Mouse (Mus musculus) midbrain, embryonic 12.5 days (tissue): ENCODE results near the gene Zfp146. TPM values are rescaled to one million over a fixed set of nuclear protein-coding genes. Genes with fewer than 3 reads are reported as not detected.
"Not testable (repeated sequence)": the region's sequence is repeated elsewhere in the genome, so short reads cannot be mapped to it uniquely, and the experiment has no call there.

Experiments used
- ATAC-seq: fragments of 200-750 bp; cut with Nextera tagmentation; 2 replicates; pipeline ENCODE4 v1.8.0; 2017; ENCODE audit warnings: low read depth, moderate TSS enrichment, moderate library complexity; ENCODE audit not compliant: low FRiP score
- H3K27ac ChIP-seq: fragments of 300-500 bp; sonication (generic); replicated peaks from 2 replicates; pipeline ENCODE4 v1.5.1; 2016; ENCODE audit warnings: mild to moderate bottlenecking
- H3K27me3 ChIP-seq: fragments of 300-500 bp; sonication (generic); 2 replicates; pipeline ENCODE4 v1.6.1; 2016; ENCODE audit warnings: mild to moderate bottlenecking
- H3K36me3 ChIP-seq: fragments of 300-500 bp; sonication (generic); 2 replicates; pipeline ENCODE4 v1.6.1; 2016
- H3K4me1 ChIP-seq: fragments of 300-500 bp; sonication (generic); 2 replicates; pipeline ENCODE4 v1.6.1; 2016
- H3K4me2 ChIP-seq: fragments of 300-500 bp; sonication (generic); replicated peaks from 2 replicates; pipeline ENCODE4 v1.6.1; 2016; ENCODE audit warnings: mild to moderate bottlenecking, moderate library complexity
- H3K4me3 ChIP-seq: fragments of 300-500 bp; sonication (generic); 2 replicates; pipeline ENCODE4 v1.5.1; 2016; ENCODE audit warnings: mild to moderate bottlenecking
- H3K9ac ChIP-seq: fragments of 300-500 bp; sonication (generic); replicated peaks from 2 replicates; pipeline ENCODE4 v1.6.1; 2016; ENCODE audit warnings: mild to moderate bottlenecking, moderate library complexity
- H3K9me3 ChIP-seq: fragments of 300-500 bp; sonication (generic); 2 replicates; pipeline ENCODE4 v1.6.1; 2016; ENCODE audit warnings: mild to moderate bottlenecking
- WGBS: fragments of 180-500 bp; shearing (Covaris S2); methylation state at CpG from one replicate; pipeline ENCODE4 v1.1.7; 2016; 5-methylcytosine and 5-hydroxymethylcytosine counted together
- polyA plus RNA-seq: library from polyadenylated mRNA; unstranded; fragments of >200 nt; fragmentation: Nextera tagmentation; extraction: Ambion mirVana; gene quantifications from 2 replicates; pipeline ENCODE4 v1.2.1, GENCODE M21; 2016

The Zfp146 gene
- 19.0 and 20.2 TPM in 2 replicates for polyA plus RNA-seq

GRCm38 (mm10) chr7:30169583-30170282, at the start of gene Zfp146:
Zfp146 (minus strand) TSS chr7:30169750.
- ATAC-seq: peak; percentile 96
- peak within 1 kb of the TSS; percentile 80 for H3K9ac ChIP-seq
- peaks cover 10% of the 10 kb centered on the region for H3K4me1 ChIP-seq
- H3K4me2 ChIP-seq: peak within 1 kb of the TSS; percentile 58
- H3K36me3 ChIP-seq: peaks cover 31% of the 10 kb centered on the region
- no peaks in the 10 kb centered on the region for H3K27me3 ChIP-seq
- peaks cover 32% of the 10 kb centered on the region for H3K9me3 ChIP-seq
- H3K4me3 ChIP-seq: peak within 1 kb of the TSS; percentile 72
- under 1% methylated on average over 36 of the region's 36 CpGs for WGBS
- peak within 1 kb of the TSS; percentile 89 for H3K27ac ChIP-seq

GRCm38 (mm10) chr7:30217277-30217676, 47.7 kb upstream of the Zfp146 start:
- H3K4me1 ChIP-seq: peaks cover 12% of the 10 kb centered on the region
- H3K27ac ChIP-seq: no peak overlapping the region
- 77% methylated on average over 2 of the region's 2 CpGs for WGBS
- no peak overlapping the region for H3K4me3 ChIP-seq
- no peak overlapping the region for H3K4me2 ChIP-seq
- no peak overlapping the region for H3K9ac ChIP-seq
- no peaks in the 10 kb centered on the region for H3K27me3 ChIP-seq
- H3K36me3 ChIP-seq: peaks cover 2% of the 10 kb centered on the region; the same call in 1 of the 2 replicates
- H3K9me3 ChIP-seq: no peaks in the 10 kb centered on the region
- peak; percentile 32; the same call in 1 of the 2 replicates for ATAC-seq

GRCm38 (mm10) chr7:30216723-30217151, 47.2 kb upstream of the Zfp146 start:
- Histone ChIP-seq H3K4me1 (peaks cover 12% of the 10 kb centered on the region), H3K9ac (no peak overlapping the region), H3K27ac (no peak overlapping the region), H3K4me3 (0 out of 2 replicates have a peak overlapping the region, but pooled peaks have one; percentile 5), H3K36me3 (no peaks in the 10 kb centered on the region), H3K27me3 (no peaks in the 10 kb centered on the region), H3K9me3 (no peaks in the 10 kb centered on the region), H3K4me2 (peak overlapping the region; percentile 36)
- 1% methylated on average over 15 of the region's 16 CpGs for WGBS
- peak; percentile 71 for ATAC-seq

GRCm38 (mm10) chr7:30215875-30216274, 46.3 kb upstream of the Zfp146 start:
- H3K4me1 ChIP-seq: peaks cover 12% of the 10 kb centered on the region
- ATAC-seq: no peak
- no peaks in the 10 kb centered on the region for H3K36me3 ChIP-seq
- H3K9ac ChIP-seq: no peak overlapping the region
- no peak overlapping the region for H3K4me3 ChIP-seq
- 78% methylated on average over 3 of the region's 3 CpGs for WGBS
- H3K27ac ChIP-seq: no peak overlapping the region
- H3K4me2 ChIP-seq: no peak overlapping the region
- H3K27me3 ChIP-seq: no peaks in the 10 kb centered on the region
- no peaks in the 10 kb centered on the region for H3K9me3 ChIP-seq

GRCm38 (mm10) chr7:30213881-30214280, 44.3 kb upstream of the Zfp146 start:
- H3K36me3 ChIP-seq: no peaks in the 10 kb centered on the region
- no peak for ATAC-seq
- H3K27ac ChIP-seq: no peak overlapping the region
- no peak overlapping the region for H3K9ac ChIP-seq
- H3K4me1 ChIP-seq: peaks cover under 1% of the 10 kb centered on the region; the same call in 1 of the 2 replicates
- no peaks in the 10 kb centered on the region for H3K27me3 ChIP-seq
- no peaks in the 10 kb centered on the region for H3K9me3 ChIP-seq
- 93% methylated on average over 3 of the region's 3 CpGs for WGBS
- no peak overlapping the region for H3K4me2 ChIP-seq
- no peak overlapping the region for H3K4me3 ChIP-seq

GRCm38 (mm10) chr7:30211025-30211424, 41.5 kb upstream of the Zfp146 start:
- Histone ChIP-seq H3K4me1 (no peaks in the 10 kb centered on the region), H3K9ac (no peak overlapping the region), H3K27ac (no peak overlapping the region), H3K4me2 (no peak overlapping the region), H3K27me3 (no peaks in the 10 kb centered on the region), H3K9me3 (no peaks in the 10 kb centered on the region), H3K36me3 (no peaks in the 10 kb centered on the region), H3K4me3 (no peak overlapping the region)
- 6% methylated on average over 4 of the region's 4 CpGs for WGBS
- ATAC-seq: no peak

GRCm38 (mm10) chr7:30206364-30206763, 36.8 kb upstream of the Zfp146 start:
- not testable (repeated sequence) for H3K4me3 ChIP-seq, H3K9me3 ChIP-seq, H3K27me3 ChIP-seq, H3K9ac ChIP-seq, H3K36me3 ChIP-seq, H3K4me1 ChIP-seq, ATAC-seq, H3K27ac ChIP-seq, H3K4me2 ChIP-seq
- 57% methylated on average over 5 of the region's 5 CpGs for WGBS

GRCm38 (mm10) chr7:30205383-30205782, 35.8 kb upstream of the Zfp146 start:
- H3K4me2 ChIP-seq: no peak overlapping the region
- no peak; the same call in 1 of the 2 replicates for ATAC-seq
- 6% methylated on average over 2 of the region's 2 CpGs for WGBS
- H3K9ac ChIP-seq: no peak overlapping the region
- no peaks in the 10 kb centered on the region for H3K4me1 ChIP-seq
- no peak overlapping the region for H3K4me3 ChIP-seq
- H3K36me3 ChIP-seq: no peaks in the 10 kb centered on the region
- H3K27me3 ChIP-seq: no peaks in the 10 kb centered on the region
- H3K27ac ChIP-seq: no peak overlapping the region
- no peaks in the 10 kb centered on the region for H3K9me3 ChIP-seq

GRCm38 (mm10) chr7:30204380-30204779, 34.8 kb upstream of the Zfp146 start:
- no peaks in the 10 kb centered on the region for H3K9me3 ChIP-seq
- WGBS: 28% methylated on average over 8 of the region's 8 CpGs

GRCm38 (mm10) chr7:30202895-30203690, 33.5 kb upstream of the Zfp146 start:
- Histone ChIP-seq H3K9ac (no peak overlapping the region), H3K27ac (no peak overlapping the region), H3K4me1 (no peaks in the 10 kb centered on the region), H3K4me3 (no peak overlapping the region), H3K36me3 (no peaks in the 10 kb centered on the region), H3K4me2 (no peak overlapping the region), H3K27me3 (no peaks in the 10 kb centered on the region), H3K9me3 (no peaks in the 10 kb centered on the region)
- no peak for ATAC-seq
- WGBS: 79% methylated on average over 11 of the region's 11 CpGs

More at GRCm38 (mm10) chr7:30204380-30204779, 34.8 kb upstream of the Zfp146 start:
- no peak overlapping the region for H3K27ac ChIP-seq
- no peaks in the 10 kb centered on the region for H3K4me1 ChIP-seq
- no peak overlapping the region for H3K4me3 ChIP-seq
- no peak for ATAC-seq
- H3K4me2 ChIP-seq: no peak overlapping the region
- H3K36me3 ChIP-seq: no peaks in the 10 kb centered on the region
- H3K9ac ChIP-seq: no peak overlapping the region
- no peaks in the 10 kb centered on the region for H3K27me3 ChIP-seq

- not testable (repeated sequence) for H3K4me2 ChIP-seq, H3K4me3 ChIP-seq, H3K9ac ChIP-seq, ATAC-seq, H3K27ac ChIP-seq, H3K4me1 ChIP-seq, H3K36me3 ChIP-seq, H3K9me3 ChIP-seq, H3K27me3 ChIP-seq
- WGBS: 90% methylated on average over 5 of the region's 5 CpGs
Observed at GRCm38 (mm10) chr7:30200661-30201060, 31.1 kb upstream of the Zfp146 start.

GRCm38 (mm10) chr7:30200200-30200599, 30.6 kb upstream of the Zfp146 start:
- WGBS: 89% methylated on average over 5 of the region's 5 CpGs

More at GRCm38 (mm10) chr7:30200200-30200599, 30.6 kb upstream of the Zfp146 start:
- H3K27me3 ChIP-seq: no peaks in the 10 kb centered on the region
- no peaks in the 10 kb centered on the region for H3K36me3 ChIP-seq
- no peak overlapping the region for H3K9ac ChIP-seq
- no peaks in the 10 kb centered on the region for H3K9me3 ChIP-seq
- no peak for ATAC-seq
- H3K27ac ChIP-seq: no peak overlapping the region
- H3K4me2 ChIP-seq: no peak overlapping the region
- peaks cover 3% of the 10 kb centered on the region; the same call in 1 of the 2 replicates for H3K4me1 ChIP-seq
- no peak overlapping the region for H3K4me3 ChIP-seq
